Mouse (Mus musculus): ENCODE data around the gene Gli2.

- no peak for TF ChIP-seq CTCF (IDR thresholded peaks at IDR 0.05; ENCODE audit: low read depth, low read length)
- no peak for TF ChIP-seq GATA1 (IDR thresholded peaks at IDR 0.05; ENCODE audit: borderline replicate concordance, low read length)
- no peak for TF ChIP-seq TAL1 (conservative IDR thresholded peaks at IDR 0.05; ENCODE audit: low read depth, low read length)
- TF ChIP-seq GATA2 (IDR thresholded peaks at IDR 0.05; ENCODE audit: borderline replicate concordance, low read depth, low read length) = no peak
- TF ChIP-seq POLR2AphosphoS5 (IDR thresholded peaks at IDR 0.05; ENCODE audit: insufficient replicate concordance, low read depth, low read length) = no peak
Observed at GRCm38 (mm10) chr1:119077933-119078332, 24.5 kb upstream of the Gli2 start.
